9 mouse cellular contexts compared by ENCODE assay signal in genomic region chr10:127669170-127669569, GRCm38 (mm10). TPM values are rescaled to one million over a fixed set of nuclear protein-coding genes. Genes with fewer than 3 reads are reported as not detected.
DNase-seq lines count a peak whose midpoint lies in the region; ATAC-seq and TF ChIP-seq lines count a peak whose summit lies in the region.
"Had no signal": no experiment of that assay in that cellular context is flagged by ENCODE, and none has a peak within 500 bp of the region (broad histone marks: within the 10 kb centered on the region; RNA-seq: fewer than 3 reads in every experiment).

No protein-coding gene starts in this region.

- TF ChIP-seq CTCF in lung, postnatal 0 days (IDR thresholded peaks at IDR 0.05), result no peak

- peak overlapping the region; percentile 78 for H3K4me3 ChIP-seq in heart, embryonic 10.5 days
- 0 out of 2 replicates have a peak overlapping the region, but pooled peaks have one; percentile 2 for H3K4me3 ChIP-seq in hindbrain, embryonic 12.5 days
- H3K4me3 ChIP-seq in lung, postnatal 0 days (ENCODE audit: low read depth, low read length), result peak overlapping the region; percentile 70

- 5% methylated on average over 7 of the region's 7 CpGs for WGBS in heart, embryonic 10.5 days
- 23% methylated on average over 7 of the region's 7 CpGs for WGBS in hindbrain, embryonic 12.5 days
- WGBS in lung, postnatal 0 days, result 9% methylated on average over 7 of the region's 7 CpGs

- ATAC-seq in hindbrain, embryonic 12.5 days (ENCODE audit: low FRiP score), result no peak
- no peak for ATAC-seq in lung, postnatal 0 days
- ATAC-seq: Patski had no signal

- DNase-seq in heart, embryonic 10.5 days (ENCODE audit: low spot score), result no peak
- no peak for DNase-seq in heart, adult 9 months (ENCODE audit: low spot score in 2 of 2)
- DNase-seq in urinary bladder, postnatal 14 days (ENCODE audit: low spot score), result peak; percentile 40
- DNase-seq in urinary bladder, postnatal 10 days (ENCODE audit: low spot score), result no peak
- DNase-seq in lung, postnatal 0 days (ENCODE audit: low spot score), result peak; percentile 64
- DNase-seq in adrenal gland, postnatal 36 days, result no peak
- no peak for DNase-seq in spleen, adult 12 weeks (ENCODE audit: low spot score)

- H3K9ac ChIP-seq in hindbrain, embryonic 12.5 days, result no peak overlapping the region
- H3K9ac ChIP-seq in lung, postnatal 0 days (replicated peaks; ENCODE audit: low read depth), result no peak overlapping the region

- H3K27ac ChIP-seq in heart, embryonic 10.5 days, result peak overlapping the region; percentile 96
- H3K27ac ChIP-seq in hindbrain, embryonic 12.5 days, result peak overlapping the region; percentile 85; the same call in 1 of the 2 replicates
- H3K27ac ChIP-seq in lung, postnatal 0 days (ENCODE audit: low read length), result peak overlapping the region; percentile 99

- no peak for TF ChIP-seq EP300 in lung, postnatal 0 days (IDR thresholded peaks at IDR 0.05)

- H3K27me3 ChIP-seq in heart, embryonic 10.5 days (ENCODE audit: insufficient read depth, poor library complexity, severe bottlenecking), result peaks cover 18% of the 10 kb centered on the region
- peaks cover 55% of the 10 kb centered on the region for H3K27me3 ChIP-seq in hindbrain, embryonic 12.5 days
- no peaks in the 10 kb centered on the region for H3K27me3 ChIP-seq in lung, postnatal 0 days (replicated peaks; ENCODE audit: insufficient read depth, low read length)
- H3K27me3 ChIP-seq: Patski had no signal

- peaks cover 8% of the 10 kb centered on the region for H3K36me3 ChIP-seq in heart, embryonic 10.5 days
- no peaks in the 10 kb centered on the region for H3K36me3 ChIP-seq in hindbrain, embryonic 12.5 days
- H3K36me3 ChIP-seq in lung, postnatal 0 days (ENCODE audit: insufficient read depth, low read length), result 0 out of 2 replicates have a peak, but pooled peaks cover under 1% of the 10 kb centered on the region

- H3K9me3 ChIP-seq in heart, embryonic 10.5 days, result no peaks in the 10 kb centered on the region
- H3K9me3 ChIP-seq in hindbrain, embryonic 12.5 days (replicated peaks), result no peaks in the 10 kb centered on the region
- H3K9me3 ChIP-seq in lung, postnatal 0 days (ENCODE audit: low read length), result no peaks in the 10 kb centered on the region

- peaks cover 56% of the 10 kb centered on the region for H3K4me1 ChIP-seq in heart, embryonic 10.5 days
- peaks cover 48% of the 10 kb centered on the region for H3K4me1 ChIP-seq in hindbrain, embryonic 12.5 days
- peaks cover 16% of the 10 kb centered on the region; the same call in 1 of the 2 replicates for H3K4me1 ChIP-seq in lung, postnatal 0 days (ENCODE audit: insufficient read depth, low read depth, low read length)

- H3K4me2 ChIP-seq in hindbrain, embryonic 12.5 days (replicated peaks), result peak overlapping the region; percentile 77; the same call in 1 of the 2 replicates
- H3K4me2 ChIP-seq in lung, postnatal 0 days (replicated peaks; ENCODE audit: low read depth, low read length), result peak overlapping the region; percentile 85

RNA-seq across cellular contexts. Expression of gene Nab2, which starts 0.8 kb away (rescaled TPM):
- polyA plus RNA-seq in heart, embryonic 10.5 days (2016; fragmentation: Nextera tagmentation; extraction: Ambion mirVana), result 11.4 and 12.6 TPM in 2 replicates
- 6.8 and 8.9 TPM in 2 replicates for polyA plus RNA-seq in hindbrain, embryonic 12.5 days (2016; fragmentation: Nextera tagmentation; extraction: Ambion mirVana)
- 7.7 and 8.4 TPM in 2 replicates for polyA plus RNA-seq in lung, postnatal 0 days (2015; fragmentation: Nextera tagmentation; extraction: Ambion mirVana)
- total RNA-seq in adrenal gland, postnatal 36 days (2021), result 10 to 100 TPM; 19.7 to 32.0 TPM

RNA-seq across cellular contexts. Expression of gene Nemp1, which starts 2.5 kb away (rescaled TPM):
- polyA plus RNA-seq in heart, embryonic 10.5 days (2016; fragmentation: Nextera tagmentation; extraction: Ambion mirVana), result 7.7 and 8.8 TPM in 2 replicates
- 7.8 and 8.9 TPM in 2 replicates for polyA plus RNA-seq in hindbrain, embryonic 12.5 days (2016; fragmentation: Nextera tagmentation; extraction: Ambion mirVana)
- polyA plus RNA-seq in lung, postnatal 0 days (2015; fragmentation: Nextera tagmentation; extraction: Ambion mirVana), result 5.0 and 6.3 TPM in 2 replicates
- total RNA-seq in adrenal gland, postnatal 36 days (2021), result 1 to 10 TPM; 6.5 to 7.3 TPM

RNA-seq across cellular contexts. Expression of gene Stat6, which starts 26.4 kb away (rescaled TPM):
- polyA plus RNA-seq in heart, embryonic 10.5 days (2016; fragmentation: Nextera tagmentation; extraction: Ambion mirVana), result 22.5 and 28.1 TPM in 2 replicates
- 8.8 and 11.3 TPM in 2 replicates for polyA plus RNA-seq in hindbrain, embryonic 12.5 days (2016; fragmentation: Nextera tagmentation; extraction: Ambion mirVana)
- 39.1 and 41.9 TPM in 2 replicates for polyA plus RNA-seq in lung, postnatal 0 days (2015; fragmentation: Nextera tagmentation; extraction: Ambion mirVana)
- total RNA-seq in adrenal gland, postnatal 36 days (2021), result 10 to 100 TPM; 93.2 to 99.8 TPM

RNA-seq across cellular contexts. Expression of gene Myo1a, which starts 35.8 kb away (rescaled TPM):
- 0.42 and 0.45 TPM in 2 replicates for polyA plus RNA-seq in heart, embryonic 10.5 days (2016; fragmentation: Nextera tagmentation; extraction: Ambion mirVana)
- polyA plus RNA-seq in hindbrain, embryonic 12.5 days (2016; fragmentation: Nextera tagmentation; extraction: Ambion mirVana), result 0.33 and 0.67 TPM in 2 replicates
- polyA plus RNA-seq in lung, postnatal 0 days (2015; fragmentation: Nextera tagmentation; extraction: Ambion mirVana), result 0.08 TPM in 2 replicates
- total RNA-seq in adrenal gland, postnatal 36 days (2021), result 10 to 100 TPM in 1 of 2 experiments, under 1 TPM in 1; 0.95 to 13.8 TPM

RNA-seq across cellular contexts. Expression of gene Lrp1, which starts 48.2 kb away (rescaled TPM):
- 37.4 and 51.8 TPM in 2 replicates for polyA plus RNA-seq in heart, embryonic 10.5 days (2016; fragmentation: Nextera tagmentation; extraction: Ambion mirVana)
- polyA plus RNA-seq in hindbrain, embryonic 12.5 days (2016; fragmentation: Nextera tagmentation; extraction: Ambion mirVana), result 111 and 115 TPM in 2 replicates
- polyA plus RNA-seq in lung, postnatal 0 days (2015; fragmentation: Nextera tagmentation; extraction: Ambion mirVana), result 71.0 and 75.4 TPM in 2 replicates
- total RNA-seq in adrenal gland, postnatal 36 days (2021), result 100 to 1,000 TPM; 192 to 251 TPM

Comparison
In these comparisons a context has a peak if more than half of its experiments do, and no peak if none do; other contexts are left out.
1. DNase-seq: peak in urinary bladder, postnatal 14 days (single experiment) and lung, postnatal 0 days (single experiment); none in heart, embryonic 10.5 days (single experiment), heart, adult 9 months (0 of 2), urinary bladder, postnatal 10 days (single experiment), adrenal gland, postnatal 36 days (0 of 2) and spleen, adult 12 weeks (single experiment).
2. H3K4me3 ChIP-seq: peak in every context shown above with its lines; median percentile 78 in heart, embryonic 10.5 days; 70 in lung, postnatal 0 days; 2 in hindbrain, embryonic 12.5 days.
3. Peak in every context shown above with its lines, with median percentiles within 50 percentile points of each other: H3K27ac ChIP-seq.